18 mouse cellular contexts compared by ENCODE assay signal in the genomic region with DNA sequence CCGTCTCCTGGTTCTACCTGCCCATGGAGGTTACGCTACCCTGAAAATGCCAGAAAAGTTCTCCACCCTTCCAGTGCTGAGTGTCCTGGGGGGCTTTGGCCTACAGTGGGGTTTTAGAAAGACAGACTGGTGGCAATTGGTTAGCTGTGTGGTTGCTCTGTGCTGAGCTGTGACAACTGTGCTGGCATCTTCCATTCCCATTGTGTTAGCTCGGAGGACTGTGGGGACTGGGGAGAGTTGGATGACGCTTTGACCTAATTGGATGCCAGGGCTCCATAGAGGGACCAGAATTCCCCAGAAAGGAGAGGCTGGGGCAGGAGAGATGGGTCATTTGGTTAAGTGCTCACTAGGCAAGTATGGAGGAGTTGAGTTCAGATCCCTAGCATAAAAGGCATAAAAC. TPM values are rescaled to one million over a fixed set of nuclear protein-coding genes. Genes with fewer than 3 reads are reported as not detected.
DNase-seq lines count a peak whose midpoint lies in the region; ATAC-seq and TF ChIP-seq lines count a peak whose summit lies in the region.
"Had no signal": no experiment of that assay in that cellular context is flagged by ENCODE, and none has a peak within 500 bp of the region (broad histone marks: within the 10 kb centered on the region; RNA-seq: fewer than 3 reads in every experiment).

No protein-coding gene starts in this region.

- H3K36me3 ChIP-seq in lung, embryonic 14.5 days (ENCODE audit: insufficient read depth) = peaks cover 57% of the 10 kb centered on the region

- DNase-seq in cerebellum, adult 9-11 months = peak; percentile 23
- DNase-seq in cerebellum, adult 11-12 months = no peak
- no peak for DNase-seq in lung, embryonic 14.5 days
- no peak for DNase-seq in lung, postnatal 36 days
- peak; percentile 45 for DNase-seq in adipocyte (ENCODE audit: low spot score)
- DNase-seq in frontal cortex, adult 2 months (ENCODE audit: extremely low spot score in 1 of 2, low spot score in 1 of 2) = no peak
- no peak for DNase-seq in adrenal gland, postnatal 25 days
- DNase-seq: adrenal gland, adult 2 months; adrenal gland, postnatal 36 days; cerebellum, postnatal 14 days; heart, adult 11 months; heart, postnatal 36 days had no signal

- WGBS in lung, embryonic 14.5 days = 86% methylated on average over 4 of the region's 4 CpGs

- no peaks in the 10 kb centered on the region for H3K27me3 ChIP-seq in lung, embryonic 14.5 days (ENCODE audit: insufficient read depth, low read length)
- H3K27me3 ChIP-seq: embryonic facial prominence, embryonic 12.5 days; forebrain, embryonic 15.5 days; heart, embryonic 13.5 days; hindbrain, embryonic 15.5 days; Patski had no signal

- no peak overlapping the region for H3K4me2 ChIP-seq in lung, embryonic 14.5 days
- H3K4me2 ChIP-seq: embryonic facial prominence, embryonic 12.5 days; forebrain, embryonic 15.5 days; heart, embryonic 13.5 days; hindbrain, embryonic 15.5 days had no signal

- no peak overlapping the region for H3K4me3 ChIP-seq in lung, embryonic 14.5 days (ENCODE audit: low read depth, low read length)
- H3K4me3 ChIP-seq: embryonic facial prominence, embryonic 12.5 days; forebrain, embryonic 15.5 days; heart, embryonic 13.5 days; hindbrain, embryonic 15.5 days had no signal

- no peak overlapping the region for H3K9ac ChIP-seq in lung, embryonic 14.5 days
- H3K9ac ChIP-seq: embryonic facial prominence, embryonic 12.5 days; forebrain, embryonic 15.5 days; hindbrain, embryonic 15.5 days had no signal

- no peak for TF ChIP-seq CTCF in lung, embryonic 14.5 days (IDR thresholded peaks at IDR 0.05; ENCODE audit: low read depth)

- no peak for ATAC-seq in lung, embryonic 14.5 days (ENCODE audit: insufficient read depth)
- ATAC-seq: activated CD4-positive, CD25-positive, alpha-beta regulatory T cell, adult 4 months; forebrain, embryonic 15.5 days; Patski had no signal

- H3K27ac ChIP-seq in lung, embryonic 14.5 days (ENCODE audit: low read depth) = peak overlapping the region; percentile 16; the same call in 1 of the 2 replicates
- H3K27ac ChIP-seq: embryonic facial prominence, embryonic 12.5 days; forebrain, embryonic 15.5 days; heart, embryonic 13.5 days; hindbrain, embryonic 15.5 days had no signal

- H3K9me3 ChIP-seq in lung, embryonic 14.5 days (ENCODE audit: low read depth, low read length) = no peaks in the 10 kb centered on the region
- H3K9me3 ChIP-seq: embryonic facial prominence, embryonic 12.5 days; forebrain, embryonic 15.5 days; heart, embryonic 13.5 days; hindbrain, embryonic 15.5 days had no signal

- peaks cover 42% of the 10 kb centered on the region for H3K4me1 ChIP-seq in lung, embryonic 14.5 days (ENCODE audit: insufficient read depth)

RNA-seq across cellular contexts. Expression of a gene that starts 13.3 kb away (rescaled TPM):
- polyA plus RNA-seq in lung, embryonic 14.5 days (2014; fragmentation: Nextera tagmentation; extraction: Ambion mirVana) = 92.6 and 97.8 TPM in 2 replicates
- polyA plus RNA-seq in frontal cortex, adult 2 months (2012; rRNA removed) = 8.6 and 9.3 TPM in 2 replicates
- total RNA-seq in adrenal gland, postnatal 25 days (2021) = 23.4 and 33.9 TPM in 2 replicates

RNA-seq across cellular contexts. Expression of a gene that starts 29.1 kb away (rescaled TPM):
- polyA plus RNA-seq in lung, embryonic 14.5 days (2014; fragmentation: Nextera tagmentation; extraction: Ambion mirVana) = 5.7 and 7.0 TPM in 2 replicates
- 1.0 TPM in 2 replicates for polyA plus RNA-seq in frontal cortex, adult 2 months (2012; rRNA removed)
- total RNA-seq in adrenal gland, postnatal 25 days (2021) = 2.8 and 3.2 TPM in 2 replicates

RNA-seq across cellular contexts. Expression of a gene that starts 30.5 kb away (rescaled TPM):
- polyA plus RNA-seq in lung, embryonic 14.5 days (2014; fragmentation: Nextera tagmentation; extraction: Ambion mirVana) = 30.7 and 38.0 TPM in 2 replicates
- 18.9 and 22.2 TPM in 2 replicates for polyA plus RNA-seq in frontal cortex, adult 2 months (2012; rRNA removed)
- 41.2 and 43.1 TPM in 2 replicates for total RNA-seq in adrenal gland, postnatal 25 days (2021)

RNA-seq across cellular contexts. Expression of a gene that starts 37.8 kb away (rescaled TPM):
- 50.2 and 50.6 TPM in 2 replicates for polyA plus RNA-seq in lung, embryonic 14.5 days (2014; fragmentation: Nextera tagmentation; extraction: Ambion mirVana)
- 25.3 and 26.7 TPM in 2 replicates for polyA plus RNA-seq in frontal cortex, adult 2 months (2012; rRNA removed)
- total RNA-seq in adrenal gland, postnatal 25 days (2021) = 45.4 and 48.0 TPM in 2 replicates

Comparison
In these comparisons a context has a peak if more than half of its experiments do, and no peak if none do; other contexts are left out.
1. DNase-seq: peak in cerebellum, adult 9-11 months (single experiment) and adipocyte (single experiment); none in cerebellum, adult 11-12 months (single experiment), lung, embryonic 14.5 days (single experiment), lung, postnatal 36 days (single experiment), frontal cortex, adult 2 months (0 of 2) and adrenal gland, postnatal 25 days (single experiment).